Mouse (Mus musculus) G1E (cell line): ENCODE measurements around the gene Tcp11l2.

Experiments
- CTCF ChIP-seq: IDR thresholded peaks from 2 replicates; pipeline ENCODE4 v1.5.1; 2012; ENCODE audit warnings: low read depth, low read length, inconsistent platforms, mixed read lengths
- GATA1 ChIP-seq: IDR thresholded peaks from 2 replicates; pipeline ENCODE4 v1.6.1; 2012; ENCODE audit warnings: borderline replicate concordance, low read length, inconsistent platforms, mixed read lengths
- TAL1 ChIP-seq: conservative IDR thresholded peaks from 2 replicates; pipeline ENCODE4 v1.6.1; 2012; ENCODE audit warnings: low read depth, low read length, inconsistent platforms, mixed read lengths

DNA sequence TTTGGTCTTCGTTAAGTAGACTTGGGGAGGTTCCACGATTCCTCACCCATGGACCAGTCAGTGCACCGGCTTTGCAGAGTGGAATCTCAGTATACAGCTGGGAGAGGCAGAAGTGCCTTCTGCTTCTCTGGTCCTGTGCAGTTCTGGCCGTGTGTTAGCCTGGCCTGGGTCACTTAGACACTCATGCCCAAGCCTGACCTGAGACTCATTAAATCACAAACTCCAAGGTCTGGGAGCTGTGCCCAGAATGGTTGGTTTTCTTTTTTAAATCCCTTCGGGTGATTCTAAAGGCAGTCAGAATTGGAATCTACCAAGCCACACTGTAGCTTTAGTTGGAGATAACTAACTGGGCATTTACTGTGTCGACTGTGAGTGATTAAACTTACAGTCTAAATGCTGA lies 23.7 kb downstream of the Tcp11l2 start:
- no peak for TF ChIP-seq CTCF
- TF ChIP-seq TAL1 = no peak
- no peak for TF ChIP-seq GATA1
